Mouse (Mus musculus) C3H10T1/2 (cell line): ENCODE results near the gene Mob2. TPM values are rescaled to one million over a fixed set of nuclear protein-coding genes. Genes with fewer than 3 reads are reported as not detected.

Experiments
- polyA plus RNA-seq, 2 experiments: library from polyadenylated mRNA; unstranded; fragments of >200 nt; fragmentation: generic; extraction: Trizol; gene quantifications; one replicate each; pipeline ENCODE4 v1.2.1; 2012; ENCODE audit warnings: missing spikeins in 2 of 2

The Mob2 gene
- polyA plus RNA-seq: 10 to 100 TPM; 15.6 to 37.1 TPM

DNA sequence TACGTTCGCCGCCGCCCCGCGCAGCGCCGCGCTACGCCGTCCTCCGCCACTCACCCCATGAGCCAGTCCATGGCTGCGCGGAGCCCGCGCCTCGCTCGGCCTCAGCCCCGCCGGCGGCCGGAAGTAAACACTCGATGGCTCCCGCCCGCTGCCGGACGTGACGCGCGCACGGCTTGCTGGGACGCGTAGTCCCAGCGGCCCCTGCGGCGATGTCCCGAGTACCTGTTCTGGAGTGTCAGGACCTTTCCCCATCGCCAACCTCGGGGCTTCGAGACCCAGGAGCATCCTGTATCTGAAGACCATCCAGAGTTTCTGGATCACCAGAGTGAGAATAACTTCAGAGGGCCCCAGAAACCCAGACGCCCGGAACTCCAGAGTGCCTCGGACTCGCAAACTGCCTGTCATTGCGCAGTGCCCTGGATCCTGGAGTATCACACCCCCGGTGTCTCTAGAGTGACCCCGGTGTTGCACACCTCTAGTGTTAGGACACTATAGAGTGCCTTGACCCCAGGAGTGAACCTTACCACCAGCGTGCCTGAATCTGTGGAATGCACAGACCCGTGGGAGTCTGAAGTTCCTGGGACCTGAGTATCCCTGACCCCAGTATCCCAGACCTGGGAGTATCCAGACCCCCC lies at the start of gene Mob2:
TSS of gene Mob2 (minus strand) at position 135 of the 635 bp plus-strand sequence.

DNA sequence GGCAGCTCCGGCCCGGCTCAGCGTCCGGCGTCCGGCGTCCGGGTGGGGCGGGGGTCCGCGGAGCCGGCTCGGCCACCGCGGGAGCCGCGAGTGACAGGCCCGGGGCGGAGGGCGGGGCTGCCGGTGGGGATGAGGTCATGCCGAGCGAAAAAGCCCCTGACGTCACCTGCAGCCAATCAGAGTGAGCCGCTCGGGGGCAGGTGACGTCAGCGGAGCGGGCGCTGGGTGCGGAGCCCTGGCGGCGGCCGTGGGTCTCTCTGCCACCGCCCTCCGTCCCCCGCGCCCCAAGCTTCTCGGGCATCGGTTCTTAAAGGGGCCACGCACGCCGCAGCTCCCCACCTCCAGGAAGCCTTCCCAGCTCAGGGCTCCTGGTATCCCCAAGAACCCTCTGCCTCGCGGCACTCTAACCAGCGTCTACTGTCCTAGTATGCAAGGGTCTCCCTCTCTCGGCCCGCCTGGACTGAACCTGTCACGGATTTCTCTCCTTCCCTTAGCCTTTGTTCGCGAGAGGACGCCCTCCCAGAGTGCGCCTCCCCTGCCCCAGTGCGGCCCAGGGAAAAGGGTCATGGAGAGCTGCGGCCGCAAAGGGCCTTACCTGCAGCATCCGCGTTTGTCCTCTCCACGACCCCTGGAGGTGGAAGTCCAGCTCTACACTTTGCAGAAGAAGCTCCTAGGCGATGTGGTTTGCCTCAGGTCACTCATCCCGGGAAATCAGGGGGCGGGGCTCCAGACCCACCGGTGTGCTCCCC lies 34.5 kb upstream of the Mob2 start, which contains the start of gene Dusp8:
TSS of gene Dusp8 (minus strand) at position 661 of the 749 bp plus-strand sequence.

Other genes starting within 250 kb of the Mob2 start
- gene Muc5b, start 222.0 kb downstream of the Mob2 start, polyA plus RNA-seq: under 1 TPM in 1 of 2 experiments, not detected in 1; 0.01 TPM
- gene Tollip, start 142.6 kb downstream of the Mob2 start, polyA plus RNA-seq: 10 to 100 TPM in 1 of 2 experiments, 1 to 10 TPM in 1; 5.5 to 23.0 TPM
- under 1 TPM; 0.02 to 0.21 TPM for gene Brsk2, start 111.3 kb downstream of the Mob2 start, polyA plus RNA-seq
- under 1 TPM; 0.79 to 0.83 TPM for gene Dusp8, start 34.8 kb upstream of the Mob2 start, polyA plus RNA-seq
- gene Gm45618, start 59.7 kb upstream of the Mob2 start, polyA plus RNA-seq: not detected
- gene Gm39115, start 75.0 kb upstream of the Mob2 start, polyA plus RNA-seq: not detected
- not detected for gene Gm45337, start 83.5 kb upstream of the Mob2 start, polyA plus RNA-seq
- not detected for gene Gm29735, start 96.0 kb upstream of the Mob2 start, polyA plus RNA-seq
- gene Gm4553, start 104.7 kb upstream of the Mob2 start, polyA plus RNA-seq: not detected
- not detected for gene Krtap5-2, start 114.9 kb upstream of the Mob2 start, polyA plus RNA-seq
- not detected for gene Gm10153, start 129.3 kb upstream of the Mob2 start, polyA plus RNA-seq
- not detected for gene Krtap5-3, start 140.3 kb upstream of the Mob2 start, polyA plus RNA-seq
- gene Gm7579, start 150.8 kb upstream of the Mob2 start, polyA plus RNA-seq: not detected
- not detected for gene Krtap5-5, start 168.9 kb upstream of the Mob2 start, polyA plus RNA-seq
- gene Gm40460, start 180.0 kb upstream of the Mob2 start, polyA plus RNA-seq: not detected
- gene Gm2431, start 197.3 kb upstream of the Mob2 start, polyA plus RNA-seq: not detected
- gene Gm4559, start 213.3 kb upstream of the Mob2 start, polyA plus RNA-seq: not detected
- not detected for gene Krtap5-1, start 236.1 kb upstream of the Mob2 start, polyA plus RNA-seq
- not detected for gene Krtap5-4, start 242.5 kb upstream of the Mob2 start, polyA plus RNA-seq